Mouse (Mus musculus): ENCODE data around the gene Col16a1.

DNA sequence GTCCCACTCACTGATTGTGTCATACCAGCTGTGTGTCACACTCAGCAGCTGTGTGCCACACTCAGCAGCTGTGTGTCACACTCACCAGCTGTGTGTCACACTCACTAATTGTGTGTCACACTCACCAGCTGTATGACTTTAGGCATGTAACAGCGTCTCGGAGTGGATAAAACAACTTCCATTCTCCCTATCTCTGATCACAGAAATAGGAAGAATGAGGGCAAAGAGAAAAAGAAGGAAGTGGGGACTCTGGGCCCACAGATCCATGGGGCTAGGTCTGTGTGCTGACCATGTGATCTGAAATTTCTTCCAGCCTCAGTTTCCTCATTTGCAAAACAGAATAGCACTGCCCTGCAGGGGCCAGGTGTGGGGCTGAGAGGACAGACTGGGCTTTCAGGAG, 24.1 kb downstream of the Col16a1 start:
- no peak for TF ChIP-seq CTCF (IDR thresholded peaks at IDR 0.05; ENCODE audit: low read depth, low read length)
- no peak for TF ChIP-seq GATA1 (IDR thresholded peaks at IDR 0.05; ENCODE audit: borderline replicate concordance, low read length)
- no peak for TF ChIP-seq TAL1 (conservative IDR thresholded peaks at IDR 0.05; ENCODE audit: low read depth, low read length)
- no peak for TF ChIP-seq POLR2AphosphoS5 (IDR thresholded peaks at IDR 0.05; ENCODE audit: insufficient replicate concordance, low read depth, low read length)
- no peak for TF ChIP-seq GATA2 (IDR thresholded peaks at IDR 0.05; ENCODE audit: borderline replicate concordance, low read depth, low read length)
